In genomic region chr7:135877091-135877874, GRCm38 (mm10) we compare ENCODE assay signal across 20 mouse cellular contexts.
DNase-seq lines count a peak whose midpoint lies in the region; ATAC-seq and TF ChIP-seq lines count a peak whose summit lies in the region.
"Had no signal": no experiment of that assay in that cellular context is flagged by ENCODE, and none has a peak within 500 bp of the region (broad histone marks: within the 10 kb centered on the region; RNA-seq: fewer than 3 reads in every experiment).

No protein-coding gene starts in this region.

- TF ChIP-seq POLR2A in testis, adult 2 months (IDR thresholded peaks at IDR 0.05; ENCODE audit: control insufficient read depth, low read depth, low read length), result no peak

- no peak overlapping the region for H3K4me3 ChIP-seq in forebrain, postnatal 0 days (ENCODE audit: low read depth, low read length)
- no peak overlapping the region for H3K4me3 ChIP-seq in forebrain, embryonic 15.5 days
- H3K4me3 ChIP-seq in layer of hippocampus, adult 2 months, result no peak overlapping the region
- no peak overlapping the region for H3K4me3 ChIP-seq in testis, adult 2 months (ENCODE audit: control insufficient read depth, low read depth, low read length)
- H3K4me3 ChIP-seq: erythroblast, embryonic 14.5 days; gastrocnemius, adult 2 months; heart, embryonic 15.5 days; liver, embryonic 12.5 days; myocyte had no signal

- H3K9me3 ChIP-seq in forebrain, postnatal 0 days (ENCODE audit: low read length), result no peaks in the 10 kb centered on the region
- H3K9me3 ChIP-seq in forebrain, embryonic 15.5 days, result no peaks in the 10 kb centered on the region
- H3K9me3 ChIP-seq: heart, embryonic 15.5 days; liver, embryonic 12.5 days had no signal

- H3K4me2 ChIP-seq in forebrain, postnatal 0 days (ENCODE audit: low read depth), result no peak overlapping the region
- H3K4me2 ChIP-seq in forebrain, embryonic 15.5 days (replicated peaks), result no peak overlapping the region
- H3K4me2 ChIP-seq: heart, embryonic 15.5 days; liver, embryonic 12.5 days had no signal

- no peak overlapping the region for H3K27ac ChIP-seq in forebrain, postnatal 0 days (ENCODE audit: low read depth, low read length)
- H3K27ac ChIP-seq in forebrain, embryonic 15.5 days (replicated peaks), result no peak overlapping the region
- H3K27ac ChIP-seq in layer of hippocampus, adult 2 months, result peak overlapping the region; percentile 18; the same call in 1 of the 2 replicates
- peak overlapping the region; percentile 48; the same call in 1 of the 2 replicates for H3K27ac ChIP-seq in testis, adult 2 months (ENCODE audit: control insufficient read depth, insufficient read depth, low read depth, low read length)
- H3K27ac ChIP-seq: gastrocnemius, adult 2 months; heart, embryonic 15.5 days; liver, embryonic 12.5 days had no signal

- H3K27me3 ChIP-seq in forebrain, postnatal 0 days (ENCODE audit: insufficient read depth, low read length), result no peaks in the 10 kb centered on the region
- no peaks in the 10 kb centered on the region for H3K27me3 ChIP-seq in forebrain, embryonic 15.5 days
- no peaks in the 10 kb centered on the region for H3K27me3 ChIP-seq in testis, adult 2 months (ENCODE audit: control insufficient read depth, insufficient read depth, low read length)
- H3K27me3 ChIP-seq: heart, embryonic 15.5 days had no signal

- H3K36me3 ChIP-seq in forebrain, postnatal 0 days (ENCODE audit: insufficient read depth), result no peaks in the 10 kb centered on the region
- no peaks in the 10 kb centered on the region for H3K36me3 ChIP-seq in forebrain, embryonic 15.5 days
- no peaks in the 10 kb centered on the region for H3K36me3 ChIP-seq in testis, adult 2 months (ENCODE audit: control insufficient read depth, insufficient read depth, low read length)
- H3K36me3 ChIP-seq: heart, embryonic 15.5 days; liver, embryonic 12.5 days had no signal

- no peak overlapping the region for H3K9ac ChIP-seq in forebrain, postnatal 0 days
- no peak overlapping the region for H3K9ac ChIP-seq in forebrain, embryonic 15.5 days (replicated peaks)
- H3K9ac ChIP-seq: heart, embryonic 15.5 days; liver, embryonic 12.5 days had no signal

- H3K4me1 ChIP-seq in forebrain, postnatal 0 days (ENCODE audit: insufficient read depth), result no peaks in the 10 kb centered on the region
- H3K4me1 ChIP-seq in forebrain, embryonic 15.5 days, result 0 out of 2 replicates have a peak, but pooled peaks cover 6% of the 10 kb centered on the region
- H3K4me1 ChIP-seq in testis, adult 2 months (ENCODE audit: control insufficient read depth, insufficient read depth, low read length), result 0 out of 2 replicates have a peak, but pooled peaks cover 3% of the 10 kb centered on the region
- H3K4me1 ChIP-seq: liver, embryonic 12.5 days had no signal

- TF ChIP-seq CTCF in forebrain, postnatal 0 days (IDR thresholded peaks at IDR 0.05; ENCODE audit: low read depth), result no peak
- TF ChIP-seq CTCF in layer of hippocampus, adult 2 months (conservative IDR thresholded peaks at IDR 0.05), result no peak
- no peak for TF ChIP-seq CTCF in testis, adult 2 months (IDR thresholded peaks at IDR 0.05; ENCODE audit: control insufficient read depth, insufficient read depth, insufficient replicate concordance, low read depth, low read length)

- WGBS in forebrain, postnatal 0 days, result 69% methylated on average over 6 of the region's 6 CpGs
- WGBS in forebrain, embryonic 15.5 days, result 76% methylated on average over 6 of the region's 6 CpGs

- no peak; the same call in 1 of the 2 replicates for ATAC-seq in forebrain, postnatal 0 days
- ATAC-seq in forebrain, embryonic 15.5 days (replicated peaks), result no peak
- no peak for ATAC-seq in erythroblast, adult 5-6 weeks (replicated peaks; ENCODE audit: low FRiP score, poor library complexity, severe bottlenecking)
- ATAC-seq: liver, embryonic 12.5 days had no signal

- DNase-seq in forebrain, postnatal 0 days, result peak; percentile 10
- peak in 1 of 2 experiments; percentile 13 for DNase-seq in layer of hippocampus, adult 2 months (ENCODE audit: low spot score in 2 of 2)
- no peak for DNase-seq in layer of hippocampus, adult 8-10 months (ENCODE audit: low spot score in 2 of 2)
- no peak for DNase-seq in testis, postnatal 10 days (ENCODE audit: low spot score)
- DNase-seq in spleen, adult 18-20 months, result no peak
- DNase-seq: adrenal gland, adult 2 months; cerebellum, adult 11-12 months; gastrocnemius, adult 2 months; heart, adult 11 months; kidney, adult 9 months; kidney, postnatal 36 days; retina, postnatal 1 day; thymus, adult 2 months had no signal

Comparison
In these comparisons a context has a peak if more than half of its experiments do, and no peak if none do; other contexts are left out.
1. H3K27ac ChIP-seq: peak in layer of hippocampus, adult 2 months (single experiment) and testis, adult 2 months (single experiment); none in forebrain, postnatal 0 days (single experiment) and forebrain, embryonic 15.5 days (single experiment).